Mouse (Mus musculus) lung, adult 2 months (tissue): Measurements from ENCODE around the gene Dnajc4.

Experiments
- CTCF ChIP-seq: fragments of 200-500 bp; IDR thresholded peaks from 2 replicates; pipeline ENCODE4 v1.5.1; 2011; ENCODE audit warnings: mild to moderate bottlenecking, low read length, control low read depth; ENCODE audit not compliant: insufficient read depth
- POLR2A ChIP-seq: fragments of 200-500 bp; IDR thresholded peaks from 2 replicates; pipeline ENCODE4 v1.6.1; 2011; ENCODE audit warnings: low read depth, mild to moderate bottlenecking, control low read depth, low read length, borderline replicate concordance; ENCODE audit errors: extremely low read depth

GRCm38 (mm10) chr19:6940396-6941351 lies 51.7 kb downstream of the Dnajc4 start:
- TF ChIP-seq CTCF, result no peak
- no peak for TF ChIP-seq POLR2A
